Comparison of ENCODE assay signal across 8 mouse cellular contexts in genomic region chr11:117824060-117824969, GRCm38 (mm10). TPM values are rescaled to one million over a fixed set of nuclear protein-coding genes. Genes with fewer than 3 reads are reported as not detected.
DNase-seq lines count a peak whose midpoint lies in the region; ATAC-seq and TF ChIP-seq lines count a peak whose summit lies in the region.

No protein-coding gene starts in this region.

- 22% methylated on average over 23 of the region's 23 CpGs for WGBS in heart, embryonic 11.5 days (ENCODE audit: insufficient replicate concordance)
- WGBS in kidney, postnatal 0 days, result 6% methylated on average over 23 of the region's 23 CpGs
- WGBS in liver, embryonic 11.5 days, result 20% methylated on average over 23 of the region's 23 CpGs

- H3K4me2 ChIP-seq in heart, embryonic 11.5 days, result peak overlapping the region; percentile 81
- H3K4me2 ChIP-seq in kidney, postnatal 0 days (ENCODE audit: low read length), result peak overlapping the region; percentile 85
- peak overlapping the region; percentile 98 for H3K4me2 ChIP-seq in liver, embryonic 11.5 days

- no peaks in the 10 kb centered on the region for H3K27me3 ChIP-seq in heart, embryonic 11.5 days (ENCODE audit: control insufficient read depth, insufficient read depth, low read length)
- no peaks in the 10 kb centered on the region for H3K27me3 ChIP-seq in kidney, postnatal 0 days (ENCODE audit: insufficient read depth, low read length)
- no peaks in the 10 kb centered on the region for H3K27me3 ChIP-seq in liver, embryonic 11.5 days (replicated peaks; ENCODE audit: control insufficient read depth, insufficient read depth, low read length)
- H3K27me3 ChIP-seq in splenic B cell, adult 2 months (ENCODE audit: control insufficient read depth, insufficient read depth, low read length, poor library complexity, severe bottlenecking), result no peaks in the 10 kb centered on the region

- H3K9ac ChIP-seq in heart, embryonic 11.5 days (ENCODE audit: low read depth, low read length), result peak overlapping the region; percentile 86
- peak overlapping the region; percentile 66; the same call in 1 of the 2 replicates for H3K9ac ChIP-seq in kidney, postnatal 0 days (ENCODE audit: low read depth, low read length)
- peak overlapping the region; percentile 97 for H3K9ac ChIP-seq in liver, embryonic 11.5 days (ENCODE audit: low read depth, low read length)

- TF ChIP-seq POLR2A in bone marrow macrophage, adult 2 months (IDR thresholded peaks at IDR 0.05; ENCODE audit: borderline replicate concordance, low read depth, low read length), result no peak

- H3K4me3 ChIP-seq in bone marrow macrophage, adult 2 months (ENCODE audit: insufficient read depth, low read length), result peak overlapping the region; percentile 58
- peak overlapping the region; percentile 65 for H3K4me3 ChIP-seq in heart, embryonic 11.5 days (ENCODE audit: low read depth, low read length)
- H3K4me3 ChIP-seq in kidney, postnatal 0 days (replicated peaks; ENCODE audit: low read depth, low read length), result peak overlapping the region; percentile 48
- peak overlapping the region; percentile 68 for H3K4me3 ChIP-seq in liver, embryonic 11.5 days (ENCODE audit: low read depth, low read length)

- peaks cover 44% of the 10 kb centered on the region for H3K4me1 ChIP-seq in bone marrow macrophage, adult 2 months (ENCODE audit: control insufficient read depth, insufficient read depth, low read length)
- peaks cover 51% of the 10 kb centered on the region for H3K4me1 ChIP-seq in heart, embryonic 11.5 days (ENCODE audit: control insufficient read depth, insufficient read depth, low read length)
- H3K4me1 ChIP-seq in kidney, postnatal 0 days (replicated peaks; ENCODE audit: insufficient read depth, low read length), result peaks cover 31% of the 10 kb centered on the region; the same call in 1 of the 2 replicates
- peaks cover 48% of the 10 kb centered on the region for H3K4me1 ChIP-seq in liver, embryonic 11.5 days (replicated peaks; ENCODE audit: control insufficient read depth, insufficient read depth, low read length)

- TF ChIP-seq CTCF in bone marrow macrophage, adult 2 months (IDR thresholded peaks at IDR 0.05; ENCODE audit: low read depth, low read length), result peak; percentile 51
- TF ChIP-seq CTCF in kidney, postnatal 0 days (IDR thresholded peaks at IDR 0.05; ENCODE audit: low read depth), result peak; percentile 93

- peaks cover 18% of the 10 kb centered on the region for H3K36me3 ChIP-seq in heart, embryonic 11.5 days (ENCODE audit: control insufficient read depth, insufficient read depth, low read length)
- peaks cover 18% of the 10 kb centered on the region; the same call in 1 of the 2 replicates for H3K36me3 ChIP-seq in kidney, postnatal 0 days (ENCODE audit: insufficient read depth, low read length)
- peaks cover 30% of the 10 kb centered on the region for H3K36me3 ChIP-seq in liver, embryonic 11.5 days (ENCODE audit: control insufficient read depth, insufficient read depth, low read length)
- no peaks in the 10 kb centered on the region for H3K36me3 ChIP-seq in splenic B cell, adult 2 months (ENCODE audit: control insufficient read depth, insufficient read depth, low read length, poor library complexity, severe bottlenecking)

- DNase-seq in B cell, adult 2 months, result peak; percentile 85 to 86
- peak; percentile 91 for DNase-seq in kidney, postnatal 0 days (ENCODE audit: low spot score)
- peak; percentile 80 for DNase-seq in liver, embryonic 11.5 days (ENCODE audit: low spot score)
- peak; percentile 90 for DNase-seq in naive thymus-derived CD4-positive, alpha-beta T cell, adult 2 months (ENCODE audit: low read depth)
- peak; percentile 87 for DNase-seq in splenic B cell, adult 2 months (ENCODE audit: low read depth, low spot score)

- H3K9me3 ChIP-seq in heart, embryonic 11.5 days (replicated peaks; ENCODE audit: control insufficient read depth, low read length), result no peaks in the 10 kb centered on the region
- H3K9me3 ChIP-seq in kidney, postnatal 0 days (replicated peaks; ENCODE audit: low read length), result no peaks in the 10 kb centered on the region
- no peaks in the 10 kb centered on the region for H3K9me3 ChIP-seq in liver, embryonic 11.5 days (ENCODE audit: control insufficient read depth, low read length)

- H3K27ac ChIP-seq in bone marrow macrophage, adult 2 months (ENCODE audit: insufficient read depth, low read depth, low read length), result peak overlapping the region; percentile 81
- H3K27ac ChIP-seq in heart, embryonic 11.5 days (ENCODE audit: low read depth, low read length), result peak overlapping the region; percentile 89
- peak overlapping the region; percentile 37; the same call in 1 of the 2 replicates for H3K27ac ChIP-seq in kidney, postnatal 0 days
- peak overlapping the region; percentile 95 for H3K27ac ChIP-seq in liver, embryonic 11.5 days (ENCODE audit: low read depth, low read length)

- ATAC-seq in erythroblast, adult 5-6 weeks (replicated peaks; ENCODE audit: low FRiP score, poor library complexity, severe bottlenecking), result peak; percentile 41
- 0 out of 2 replicates have a peak, but pooled peaks have one; percentile 43 for ATAC-seq in heart, embryonic 11.5 days (replicated peaks; ENCODE audit: insufficient number of reproducible peaks, low FRiP score, low TSS enrichment)
- ATAC-seq in kidney, postnatal 0 days (replicated peaks; ENCODE audit: low FRiP score, low read depth), result peak; percentile 82
- peak; percentile 59 for ATAC-seq in liver, embryonic 11.5 days (replicated peaks; ENCODE audit: low FRiP score)

RNA-seq across cellular contexts. Expression of gene Afmid, which starts 1.4 kb away (rescaled TPM):
- 3.5 and 9.9 TPM in 2 replicates for polyA plus RNA-seq in bone marrow macrophage, adult 2 months (2012; ENCODE audit: insufficient read depth, insufficient read length, missing spikeins)
- total RNA-seq in erythroblast, adult 5-6 weeks (2015; ENCODE audit: low replicate concordance), result 37.0 and 47.3 TPM in 2 replicates
- total RNA-seq in erythroblast, adult 5-6 weeks (2017; ENCODE audit: low replicate concordance), result 67.8 and 81.4 TPM in 2 replicates
- 13.1 and 14.3 TPM in 2 replicates for polyA plus RNA-seq in heart, embryonic 11.5 days (2014; fragmentation: Nextera tagmentation; extraction: Ambion mirVana)
- 4.5 and 5.4 TPM in 2 replicates for polyA plus RNA-seq in kidney, postnatal 0 days (2015; fragmentation: Nextera tagmentation; extraction: Ambion mirVana)
- polyA plus RNA-seq in liver, embryonic 11.5 days (2014; fragmentation: Nextera tagmentation; extraction: Ambion mirVana), result 8.4 and 11.1 TPM in 2 replicates

RNA-seq across cellular contexts. Expression of gene Tk1, which starts 1.6 kb away (rescaled TPM):
- polyA plus RNA-seq in bone marrow macrophage, adult 2 months (2012; ENCODE audit: insufficient read depth, insufficient read length, missing spikeins), result 56.8 and 70.1 TPM in 2 replicates
- total RNA-seq in erythroblast, adult 5-6 weeks (2015; ENCODE audit: low replicate concordance), result 89.2 and 89.4 TPM in 2 replicates
- 157 and 212 TPM in 2 replicates for total RNA-seq in erythroblast, adult 5-6 weeks (2017; ENCODE audit: low replicate concordance)
- 98.5 and 101 TPM in 2 replicates for polyA plus RNA-seq in heart, embryonic 11.5 days (2014; fragmentation: Nextera tagmentation; extraction: Ambion mirVana)
- polyA plus RNA-seq in kidney, postnatal 0 days (2015; fragmentation: Nextera tagmentation; extraction: Ambion mirVana), result 51.6 and 64.0 TPM in 2 replicates
- polyA plus RNA-seq in liver, embryonic 11.5 days (2014; fragmentation: Nextera tagmentation; extraction: Ambion mirVana), result 185 and 192 TPM in 2 replicates

RNA-seq across cellular contexts. Expression of gene Gm20708, which starts 14.8 kb away (rescaled TPM):
- polyA plus RNA-seq in bone marrow macrophage, adult 2 months (2012; ENCODE audit: insufficient read depth, insufficient read length, missing spikeins), result 4.0 and 5.0 TPM in 2 replicates
- 62.3 and 66.5 TPM in 2 replicates for total RNA-seq in erythroblast, adult 5-6 weeks (2015; ENCODE audit: low replicate concordance)
- total RNA-seq in erythroblast, adult 5-6 weeks (2017; ENCODE audit: low replicate concordance), result 31.9 and 39.7 TPM in 2 replicates
- polyA plus RNA-seq in heart, embryonic 11.5 days (2014; fragmentation: Nextera tagmentation; extraction: Ambion mirVana), result 0.34 and 0.62 TPM in 2 replicates
- polyA plus RNA-seq in kidney, postnatal 0 days (2015; fragmentation: Nextera tagmentation; extraction: Ambion mirVana), result 0.19 and 0.21 TPM in 2 replicates
- polyA plus RNA-seq in liver, embryonic 11.5 days (2014; fragmentation: Nextera tagmentation; extraction: Ambion mirVana), result 0.21 and 0.80 TPM in 2 replicates

RNA-seq across cellular contexts. Expression of gene Syngr2, which starts 14.8 kb away (rescaled TPM):
- polyA plus RNA-seq in bone marrow macrophage, adult 2 months (2012; ENCODE audit: insufficient read depth, insufficient read length, missing spikeins), result 183 and 189 TPM in 2 replicates
- 52.9 and 77.2 TPM in 2 replicates for total RNA-seq in erythroblast, adult 5-6 weeks (2015; ENCODE audit: low replicate concordance)
- total RNA-seq in erythroblast, adult 5-6 weeks (2017; ENCODE audit: low replicate concordance), result 32.5 and 46.5 TPM in 2 replicates
- 78.7 and 79.2 TPM in 2 replicates for polyA plus RNA-seq in heart, embryonic 11.5 days (2014; fragmentation: Nextera tagmentation; extraction: Ambion mirVana)
- polyA plus RNA-seq in kidney, postnatal 0 days (2015; fragmentation: Nextera tagmentation; extraction: Ambion mirVana), result 107 and 115 TPM in 2 replicates
- 92.1 and 99.4 TPM in 2 replicates for polyA plus RNA-seq in liver, embryonic 11.5 days (2014; fragmentation: Nextera tagmentation; extraction: Ambion mirVana)

RNA-seq across cellular contexts. Expression of gene Birc5, which starts 24.7 kb away (rescaled TPM):
- polyA plus RNA-seq in bone marrow macrophage, adult 2 months (2012; ENCODE audit: insufficient read depth, insufficient read length, missing spikeins), result 97.3 and 103 TPM in 2 replicates
- total RNA-seq in erythroblast, adult 5-6 weeks (2015; ENCODE audit: low replicate concordance), result 83.4 and 115 TPM in 2 replicates
- 178 and 180 TPM in 2 replicates for total RNA-seq in erythroblast, adult 5-6 weeks (2017; ENCODE audit: low replicate concordance)
- polyA plus RNA-seq in heart, embryonic 11.5 days (2014; fragmentation: Nextera tagmentation; extraction: Ambion mirVana), result 256 and 259 TPM in 2 replicates
- 145 and 155 TPM in 2 replicates for polyA plus RNA-seq in kidney, postnatal 0 days (2015; fragmentation: Nextera tagmentation; extraction: Ambion mirVana)
- 430 and 440 TPM in 2 replicates for polyA plus RNA-seq in liver, embryonic 11.5 days (2014; fragmentation: Nextera tagmentation; extraction: Ambion mirVana)

Comparison
In these comparisons a context has a peak if more than half of its experiments do, and no peak if none do; other contexts are left out.
1. Peak in every context shown above with its lines: DNase-seq, ATAC-seq, H3K4me3 ChIP-seq and H3K27ac ChIP-seq.
2. H3K27ac ChIP-seq: peak in every context shown above with its lines; median percentile 95 in liver, embryonic 11.5 days; 89 in heart, embryonic 11.5 days; 81 in bone marrow macrophage, adult 2 months; 37 in kidney, postnatal 0 days.